Mouse (Mus musculus) embryonic fibroblast, embryonic 13.5 days (primary cell): ENCODE measurements around the gene Gm10100. TPM values are rescaled to one million over a fixed set of nuclear protein-coding genes. Genes with fewer than 3 reads are reported as not detected.
A peak's percentile ranks its signal among the peaks of the same experiment; 100 is the strongest.
"Not testable (repeated sequence)": the region's sequence is repeated elsewhere in the genome, so short reads cannot be mapped to it uniquely, and the experiment has no call there.

Source experiments
- H3K27ac ChIP-seq: 2 replicates; pipeline ENCODE4 v1.5.1; 2012; ENCODE audit warnings: low read length, control low read depth, inconsistent platforms; ENCODE audit not compliant: insufficient read depth
- H3K4me1 ChIP-seq: 2 replicates; pipeline ENCODE4 v1.6.1; 2011; ENCODE audit warnings: low read length; ENCODE audit not compliant: control insufficient read depth, insufficient read depth
- H3K4me3 ChIP-seq: 2 replicates; pipeline ENCODE4 v1.5.1; 2011; ENCODE audit warnings: mild to moderate bottlenecking, control low read depth, low read length; ENCODE audit not compliant: insufficient read depth
- CTCF ChIP-seq: IDR thresholded peaks from 2 replicates; pipeline ENCODE4 v1.5.1; 2011; ENCODE audit warnings: mild to moderate bottlenecking, control low read depth, low read length, moderate library complexity, borderline replicate concordance; ENCODE audit not compliant: insufficient read depth
- POLR2A ChIP-seq: IDR thresholded peaks from 2 replicates; pipeline ENCODE4 v1.6.1; 2011; ENCODE audit warnings: low read depth, mild to moderate bottlenecking, control low read depth, low read length, moderate library complexity
- polyA plus RNA-seq: library from polyadenylated mRNA; stranded (reverse); fragments of >200 nt; gene quantifications from 2 replicates; pipeline ENCODE4 v1.2.4, GENCODE M21; 2011; ENCODE audit warnings: low read depth; ENCODE audit not compliant: missing spikeins, insufficient read length

Gm10100 gene
- polyA plus RNA-seq, 1 experiment, result not detected

DNA sequence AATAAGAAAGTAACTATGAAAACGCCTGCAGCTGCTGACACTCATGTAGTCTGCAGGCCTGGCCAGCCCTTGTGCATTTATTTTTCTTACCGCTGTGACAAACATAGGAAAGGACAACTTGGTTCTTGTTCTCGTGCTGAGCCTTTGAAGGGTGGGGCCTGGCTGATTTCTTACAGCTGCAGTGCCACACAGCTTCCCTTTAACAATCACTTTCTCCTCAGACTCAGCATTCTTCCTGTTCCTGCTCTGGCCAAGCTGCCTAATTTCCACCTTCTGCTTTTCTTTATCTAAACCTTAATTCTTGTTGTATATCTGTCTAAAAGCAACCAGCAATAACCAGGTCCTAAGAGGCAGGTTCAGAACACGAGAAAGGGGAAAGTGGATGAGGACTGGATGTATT is 12.6 kb upstream of the Gm10100 start:
- H3K4me3 ChIP-seq, result no peak overlapping the region
- TF ChIP-seq CTCF (no peak), POLR2A (no peak)
- H3K27ac ChIP-seq, result no peak overlapping the region
- no peaks in the 10 kb centered on the region for H3K4me1 ChIP-seq

DNA sequence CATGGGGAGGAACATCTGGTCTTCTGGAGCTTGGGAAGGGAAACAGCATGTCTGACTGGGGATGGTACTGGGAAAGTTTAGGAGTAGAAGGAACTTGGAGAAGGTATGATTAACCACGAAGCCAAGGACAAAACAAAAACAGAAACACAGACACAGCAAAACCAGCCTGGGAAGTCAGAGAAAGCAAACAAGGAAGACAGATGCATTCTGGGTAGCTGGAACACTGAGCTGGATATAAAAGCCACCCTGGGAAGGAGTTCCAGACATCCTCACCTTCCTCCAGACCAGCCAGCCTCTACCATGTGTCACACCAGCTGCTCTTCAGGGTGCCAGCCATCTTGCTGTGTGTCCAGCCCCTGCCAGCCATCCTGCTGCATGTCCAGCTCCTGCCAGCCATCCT is 10.8 kb upstream of the Gm10100 start, which contains the start of gene Gm10142:
Gene Gm10142, plus strand, starts transcription at position 301 of the 400 bp plus-strand sequence.
- TF ChIP-seq CTCF (no peak), POLR2A (no peak)
- H3K4me3 ChIP-seq, result no peak within 1 kb of the TSS
- no peak within 1 kb of the TSS for H3K27ac ChIP-seq
- no peaks in the 10 kb centered on the region for H3K4me1 ChIP-seq

- not testable (repeated sequence) for H3K4me1 ChIP-seq, H3K27ac ChIP-seq, H3K4me3 ChIP-seq
These were observed 6.0 kb upstream of the Gm10100 start, which contains the start of gene Krtap12-1 for GRCm38 (mm10) chr10:77720299-77720698. TSS of gene Krtap12-1 (plus strand) at chr10:77720599.

GRCm38 (mm10) chr10:77724855-77725254 is 1.4 kb upstream of the Gm10100 start:
- H3K27ac ChIP-seq, result no peak overlapping the region
- H3K4me3 ChIP-seq, result no peak overlapping the region
- H3K4me1 ChIP-seq, result no peaks in the 10 kb centered on the region
- TF ChIP-seq POLR2A (no peak), CTCF (no peak)

- Histone ChIP-seq H3K4me1 (no peaks in the 10 kb centered on the region), H3K4me3 (no peak overlapping the region), H3K27ac (no peak overlapping the region)
- no peak for TF ChIP-seq CTCF
These were observed 2.0 kb downstream of the Gm10100 start for GRCm38 (mm10) chr10:77728280-77728679.

DNA sequence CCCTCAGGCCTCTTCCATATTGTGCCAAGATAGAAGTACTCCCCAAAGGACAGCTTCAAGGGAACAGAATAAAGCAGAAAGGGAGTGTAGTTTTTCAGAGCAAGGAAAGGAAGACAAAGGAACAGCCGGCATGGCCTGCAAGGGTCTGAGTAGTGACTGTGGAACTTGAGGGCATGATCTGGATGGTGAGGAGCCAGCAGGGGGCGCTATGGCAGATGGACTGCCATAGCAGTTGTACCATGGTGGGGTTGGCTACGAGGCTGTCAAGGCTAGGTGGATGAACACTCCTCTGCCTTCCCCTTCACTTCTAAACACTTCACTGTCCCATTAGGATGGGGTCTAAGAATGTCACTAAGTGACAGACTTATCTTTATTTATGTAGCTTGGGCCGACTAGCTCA is 3.0 kb downstream of the Gm10100 start:
- Histone ChIP-seq H3K4me1 (no peaks in the 10 kb centered on the region), H3K27ac (no peak overlapping the region), H3K4me3 (no peak overlapping the region)
- no peak for TF ChIP-seq POLR2A
- TF ChIP-seq CTCF, result 0 out of 2 replicates have a peak, but pooled peaks have one; percentile 19

DNA sequence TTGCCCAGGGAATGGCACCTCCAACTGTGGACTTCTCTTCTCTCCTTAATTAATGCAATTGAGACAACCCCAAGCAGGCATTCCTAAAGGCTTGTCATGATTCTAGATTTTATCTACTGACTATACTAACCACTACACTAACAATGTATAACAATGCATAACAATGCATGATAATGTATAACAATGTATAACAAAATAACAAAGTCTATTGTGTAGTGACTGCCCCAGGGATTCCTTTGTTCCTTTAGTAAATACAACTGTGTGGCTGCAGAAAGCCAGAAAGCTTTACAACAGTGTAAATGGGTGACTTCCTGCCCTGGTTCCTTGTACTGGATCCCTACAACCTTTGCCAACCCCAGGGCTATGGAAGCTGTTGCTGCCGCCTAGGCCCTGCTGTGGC is 9.6 kb downstream of the Gm10100 start:
- no peak overlapping the region for H3K4me3 ChIP-seq
- TF ChIP-seq CTCF (no peak), POLR2A (no peak)
- no peak overlapping the region for H3K27ac ChIP-seq
- no peaks in the 10 kb centered on the region for H3K4me1 ChIP-seq

DNA sequence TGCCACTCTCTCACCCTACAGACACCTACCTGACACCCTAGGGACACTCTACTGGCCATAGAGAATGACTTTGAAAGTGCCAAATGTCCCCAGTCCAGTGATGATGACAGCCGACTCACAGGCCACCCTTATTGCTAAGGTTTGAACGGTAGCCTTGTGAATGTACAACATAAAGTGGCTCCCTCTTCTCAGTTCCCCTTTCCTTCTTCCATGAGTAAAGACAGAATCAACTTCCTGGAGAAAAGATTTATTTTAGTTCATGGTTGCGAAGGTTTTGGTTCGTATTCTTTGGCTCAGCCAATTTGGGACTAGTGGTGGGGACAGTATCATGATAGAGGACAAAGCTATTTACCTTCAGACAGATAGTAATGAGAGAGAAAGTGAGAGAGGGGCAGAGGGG is 12.6 kb downstream of the Gm10100 start:
- TF ChIP-seq CTCF (no peak), POLR2A (no peak)
- no peaks in the 10 kb centered on the region for H3K4me1 ChIP-seq

GRCm38 (mm10) chr10:77741924-77742688 is 15.8 kb downstream of the Gm10100 start, which contains the start of gene Gm18596:
TSS of gene Gm18596 (minus strand) at chr10:77742638.
- not testable (repeated sequence) for H3K4me3 ChIP-seq, H3K4me1 ChIP-seq, H3K27ac ChIP-seq

More for the DNA sequence above, 12.6 kb downstream of the Gm10100 start:
- Histone ChIP-seq H3K27ac (no peak overlapping the region), H3K4me3 (no peak overlapping the region)

DNA sequence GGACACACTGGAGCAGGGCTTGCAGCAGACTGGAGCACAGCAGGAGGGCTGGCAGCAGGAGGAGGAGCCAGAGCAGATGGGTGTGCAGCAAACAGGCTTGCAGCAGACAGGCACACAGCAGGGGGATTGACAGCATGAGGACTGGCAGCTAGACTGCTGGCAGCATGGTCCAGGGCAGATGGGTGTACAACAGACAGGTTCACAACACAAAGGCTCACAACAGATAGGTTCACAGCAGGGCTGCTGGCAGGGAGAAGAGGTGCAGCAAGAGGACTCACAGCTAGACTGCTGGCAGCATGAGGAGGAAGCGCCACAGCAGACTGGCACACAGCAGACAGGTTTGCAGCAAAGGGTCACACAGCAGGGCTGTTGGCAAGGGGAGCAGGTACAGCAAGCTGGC is 24.4 kb downstream of the Gm10100 start:
- not testable (repeated sequence) for H3K4me1 ChIP-seq, H3K27ac ChIP-seq, H3K4me3 ChIP-seq

DNA sequence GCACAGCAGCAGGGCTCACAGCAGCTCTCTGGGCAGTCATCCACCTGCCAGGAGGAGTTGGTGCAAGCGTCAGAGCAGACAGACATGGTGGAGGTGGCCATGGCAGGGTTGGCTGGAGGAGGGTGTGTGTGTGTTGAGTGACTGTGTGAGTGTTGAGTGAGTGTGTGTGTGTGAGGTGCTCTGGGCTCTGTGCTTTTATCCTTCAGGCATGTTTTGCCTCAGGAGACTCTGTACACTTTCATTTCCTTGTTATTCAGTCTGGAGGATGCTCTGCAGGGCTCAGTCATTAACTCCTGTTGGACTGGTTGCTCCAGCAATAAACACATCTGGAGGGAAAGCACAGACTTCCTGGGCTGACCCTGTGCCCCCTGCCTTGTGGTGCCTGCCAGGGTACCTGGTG is 25.0 kb downstream of the Gm10100 start, which contains the start of gene Gm9736:
Gene Gm9736, minus strand, starts transcription at position 101 of the 400 bp plus-strand sequence.
- not testable (repeated sequence) for H3K27ac ChIP-seq, H3K4me3 ChIP-seq, H3K4me1 ChIP-seq

GRCm38 (mm10) chr10:77752312-77752711 is 26.0 kb downstream of the Gm10100 start:
- not testable (repeated sequence) for H3K4me3 ChIP-seq, H3K27ac ChIP-seq, H3K4me1 ChIP-seq
